8 mouse cellular contexts compared by ENCODE assay signal in the genomic region with DNA sequence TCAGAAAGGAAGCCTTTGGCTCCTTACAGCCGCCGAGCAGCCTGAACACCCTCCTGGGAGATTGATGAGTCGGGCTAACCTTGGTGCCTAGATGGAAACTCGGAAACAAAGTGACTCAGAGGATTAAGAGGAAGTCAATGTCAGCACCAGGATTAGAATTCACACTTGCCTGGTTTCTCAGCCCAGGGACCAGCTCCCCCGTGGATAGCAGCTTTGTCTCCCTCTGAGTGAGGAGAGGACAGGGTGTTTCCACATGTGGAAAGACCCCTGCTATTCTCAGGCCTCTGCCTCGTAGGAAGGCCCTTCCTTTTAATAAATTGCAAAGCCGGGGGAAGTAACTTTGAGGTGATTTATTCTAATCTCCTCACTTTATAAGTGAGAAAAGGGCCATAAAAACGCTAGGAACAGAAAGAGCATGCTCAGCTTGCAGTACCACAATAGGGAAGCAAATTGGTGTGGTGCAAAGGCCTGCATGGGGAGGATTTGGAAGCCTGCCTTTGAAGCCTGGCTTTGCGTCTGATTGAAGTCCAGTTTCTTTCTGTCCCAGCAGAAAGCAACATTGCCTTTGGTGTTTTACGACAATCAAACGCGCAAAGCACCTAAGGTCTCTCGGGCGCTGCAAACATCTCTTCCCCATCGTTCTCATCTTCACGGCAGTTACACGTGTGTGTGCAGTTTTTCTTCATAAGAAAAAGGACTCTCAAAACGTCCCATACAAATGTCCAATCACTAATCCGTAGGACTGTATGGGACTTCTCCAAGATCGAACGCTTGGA.
DNase-seq lines count a peak whose midpoint lies in the region; ATAC-seq and TF ChIP-seq lines count a peak whose summit lies in the region.

No protein-coding gene starts in this region.

- no peak for TF ChIP-seq CTCF in testis, adult 2 months (IDR thresholded peaks at IDR 0.05; ENCODE audit: control insufficient read depth, insufficient read depth, insufficient replicate concordance, low read depth, low read length)

- H3K27ac ChIP-seq in testis, adult 2 months (ENCODE audit: control insufficient read depth, insufficient read depth, low read depth, low read length), result no peak overlapping the region
- no peak overlapping the region for H3K27ac ChIP-seq in embryonic facial prominence, embryonic 15.5 days (replicated peaks)
- H3K27ac ChIP-seq in intestine, embryonic 16.5 days (ENCODE audit: low read length), result no peak overlapping the region
- H3K27ac ChIP-seq in midbrain, embryonic 16.5 days (ENCODE audit: low read length), result peak overlapping the region; percentile 45

- no peaks in the 10 kb centered on the region for H3K9me3 ChIP-seq in embryonic facial prominence, embryonic 15.5 days (replicated peaks)
- H3K9me3 ChIP-seq in intestine, embryonic 16.5 days (ENCODE audit: control insufficient read depth, low read length), result no peaks in the 10 kb centered on the region
- no peaks in the 10 kb centered on the region for H3K9me3 ChIP-seq in midbrain, embryonic 16.5 days (replicated peaks; ENCODE audit: control insufficient read depth, low read length, poor library complexity, severe bottlenecking)

- 28% methylated on average over 21 of the region's 21 CpGs for WGBS in embryonic facial prominence, embryonic 15.5 days
- 22% methylated on average over 21 of the region's 21 CpGs for WGBS in intestine, embryonic 16.5 days
- whole genome bisulfite sequencing in midbrain, embryonic 16.5 days, result 4% methylated on average over 21 of the region's 21 CpGs

- H3K4me2 ChIP-seq in embryonic facial prominence, embryonic 15.5 days (replicated peaks), result peak overlapping the region; percentile 21; the same call in 1 of the 2 replicates
- H3K4me2 ChIP-seq in intestine, embryonic 16.5 days (ENCODE audit: low read depth, low read length), result peak overlapping the region; percentile 20
- peak overlapping the region; percentile 46 for H3K4me2 ChIP-seq in midbrain, embryonic 16.5 days (ENCODE audit: low read length)

- ATAC-seq in embryonic facial prominence, embryonic 15.5 days (ENCODE audit: insufficient number of reproducible peaks, low FRiP score, low TSS enrichment, low read depth), result no peak
- no peak for ATAC-seq in intestine, embryonic 16.5 days
- ATAC-seq in midbrain, embryonic 16.5 days, result peak; percentile 44; the same call in 1 of the 2 replicates

- peaks cover 5% of the 10 kb centered on the region for H3K4me1 ChIP-seq in testis, adult 2 months (ENCODE audit: control insufficient read depth, insufficient read depth, low read length)
- H3K4me1 ChIP-seq in embryonic facial prominence, embryonic 15.5 days, result peaks cover 29% of the 10 kb centered on the region
- peaks cover 29% of the 10 kb centered on the region for H3K4me1 ChIP-seq in intestine, embryonic 16.5 days (ENCODE audit: control insufficient read depth, insufficient read depth, low read length)
- H3K4me1 ChIP-seq in midbrain, embryonic 16.5 days (ENCODE audit: control insufficient read depth, insufficient read depth, low read length), result peaks cover 26% of the 10 kb centered on the region

- peaks cover 2% of the 10 kb centered on the region; the same call in 1 of the 2 replicates for H3K27me3 ChIP-seq in testis, adult 2 months (ENCODE audit: control insufficient read depth, insufficient read depth, low read length)
- no peaks in the 10 kb centered on the region for H3K27me3 ChIP-seq in embryonic facial prominence, embryonic 15.5 days
- no peaks in the 10 kb centered on the region for H3K27me3 ChIP-seq in intestine, embryonic 16.5 days (replicated peaks; ENCODE audit: control insufficient read depth, insufficient read depth, low read length)
- H3K27me3 ChIP-seq in midbrain, embryonic 16.5 days (ENCODE audit: control insufficient read depth, insufficient read depth, low read depth, low read length), result no peaks in the 10 kb centered on the region; the same call in 1 of the 2 replicates

- no peak for TF ChIP-seq POLR2A in testis, adult 2 months (IDR thresholded peaks at IDR 0.05; ENCODE audit: control insufficient read depth, low read depth, low read length)

- H3K36me3 ChIP-seq in testis, adult 2 months (ENCODE audit: control insufficient read depth, insufficient read depth, low read length), result no peaks in the 10 kb centered on the region
- no peaks in the 10 kb centered on the region for H3K36me3 ChIP-seq in embryonic facial prominence, embryonic 15.5 days
- H3K36me3 ChIP-seq in intestine, embryonic 16.5 days (ENCODE audit: control insufficient read depth, insufficient read depth, low read length), result no peaks in the 10 kb centered on the region
- no peaks in the 10 kb centered on the region for H3K36me3 ChIP-seq in midbrain, embryonic 16.5 days (ENCODE audit: control insufficient read depth, insufficient read depth, low read length)

- DNase-seq in testis, postnatal 10 days (ENCODE audit: low spot score), result no peak
- no peak for DNase-seq in urinary bladder, postnatal 4 days (ENCODE audit: low spot score in 2 of 2)
- DNase-seq in urinary bladder, postnatal 10 days (ENCODE audit: low spot score), result no peak
- no peak for DNase-seq in layer of hippocampus, adult 8-10 months (ENCODE audit: low spot score in 2 of 2)

- H3K4me3 ChIP-seq in testis, adult 2 months (ENCODE audit: control insufficient read depth, low read depth, low read length), result peak overlapping the region; percentile 83
- H3K4me3 ChIP-seq in embryonic facial prominence, embryonic 15.5 days (replicated peaks), result no peak overlapping the region
- H3K4me3 ChIP-seq in intestine, embryonic 16.5 days (ENCODE audit: low read length), result no peak overlapping the region
- H3K4me3 ChIP-seq in midbrain, embryonic 16.5 days (ENCODE audit: low read depth, low read length), result peak overlapping the region; percentile 14; the same call in 1 of the 2 replicates

- no peak overlapping the region for H3K9ac ChIP-seq in embryonic facial prominence, embryonic 15.5 days
- no peak overlapping the region for H3K9ac ChIP-seq in intestine, embryonic 16.5 days (ENCODE audit: low read depth, low read length)
- peak overlapping the region; percentile 20; the same call in 1 of the 2 replicates for H3K9ac ChIP-seq in midbrain, embryonic 16.5 days (ENCODE audit: low read depth, low read length)

Comparison
In these comparisons a context has a peak if more than half of its experiments do, and no peak if none do; other contexts are left out.
1. H3K4me3 ChIP-seq: peak in testis, adult 2 months (single experiment) and midbrain, embryonic 16.5 days (single experiment); none in embryonic facial prominence, embryonic 15.5 days (single experiment) and intestine, embryonic 16.5 days (single experiment).
2. Peak in every context shown above with its lines, with median percentiles within 50 percentile points of each other: H3K4me2 ChIP-seq.